Mouse (Mus musculus) MEL (cell line): ENCODE data around the gene Samd14. TPM values are rescaled to one million over a fixed set of nuclear protein-coding genes. Genes with fewer than 3 reads are reported as not detected.

Experiments used
- DNase-seq: peaks from one replicate; pipeline ENCODE4 v3.0.0; 2011; ENCODE audit warnings: low read depth, low spot score
- H3K27ac ChIP-seq: 2 replicates; pipeline ENCODE4 v1.5.1; 2012; ENCODE audit warnings: low read depth, mild to moderate bottlenecking, control low read depth, low read length, moderate library complexity; ENCODE audit not compliant: control insufficient read depth
- H3K27me3 ChIP-seq, 2 experiments: fragments of 150-350 bp in 1 of 2; sonication (generic) in 1 of 2; 2 replicates each; pipeline ENCODE4 v1.6.1; 2012; ENCODE audit warnings: low read length in 2 of 2, mild to moderate bottlenecking in 2 of 2, improper control_type of control experiment in 1 of 2, moderate library complexity in 1 of 2; ENCODE audit not compliant: insufficient read depth in 2 of 2, control insufficient read depth in 1 of 2
- H3K36me3 ChIP-seq, 2 experiments: 2 replicates each; pipeline ENCODE4 v1.6.1; 2012 to 2014; ENCODE audit warnings: low read length in 2 of 2, improper control_type of control experiment in 1 of 2, inconsistent platforms in 1 of 2, mild to moderate bottlenecking in 1 of 2; ENCODE audit not compliant: insufficient read depth in 2 of 2, control insufficient read depth in 1 of 2
- H3K4me1 ChIP-seq, 2 experiments: fragments of 150-350 bp in 1 of 2; sonication (generic) in 1 of 2; 2 replicates each; pipeline ENCODE4 v1.6.1; 2012; ENCODE audit warnings: low read length in 2 of 2, improper control_type of control experiment in 1 of 2, mild to moderate bottlenecking in 1 of 2; ENCODE audit not compliant: insufficient read depth in 2 of 2, control insufficient read depth in 1 of 2
- H3K4me3 ChIP-seq, 2 experiments: fragments of 150-350 bp in 1 of 2; sonication (generic) in 1 of 2; 2 replicates each; pipeline ENCODE4 v1.5.1; 2012; ENCODE audit warnings: low read depth in 2 of 2, low read length in 2 of 2, mild to moderate bottlenecking in 2 of 2, moderate library complexity in 2 of 2, control low read depth in 1 of 2, improper control_type of control experiment in 1 of 2; ENCODE audit not compliant: control insufficient read depth in 1 of 2, insufficient read depth in 1 of 2
- H3K79me2 ChIP-seq: 2 replicates; pipeline ENCODE4 v1.6.1; 2012; ENCODE audit warnings: mild to moderate bottlenecking, low read length, moderate library complexity; ENCODE audit not compliant: control insufficient read depth, poor library complexity, insufficient read depth
- H3K9ac ChIP-seq: 2 replicates; pipeline ENCODE4 v1.6.1; 2012; ENCODE audit warnings: low read depth, mild to moderate bottlenecking, control low read depth, low read length, moderate library complexity; ENCODE audit not compliant: control insufficient read depth, poor library complexity, severe bottlenecking
- H3K9me3 ChIP-seq: fragments of 150-350 bp; sonication (generic); replicated peaks from 2 replicates; pipeline ENCODE4 v1.6.1; 2012; ENCODE audit warnings: mild to moderate bottlenecking, low read length, improper control_type of control experiment, moderate library complexity; ENCODE audit not compliant: insufficient read depth
- BHLHE40 ChIP-seq: IDR thresholded peaks from 2 replicates; pipeline ENCODE4 v1.6.1; 2012; ENCODE audit warnings: low read depth, mild to moderate bottlenecking, inconsistent platforms, low read length, improper control_type of control experiment, borderline replicate concordance
- CHD1 ChIP-seq: IDR thresholded peaks from 2 replicates; pipeline ENCODE4 v1.6.1; 2012; ENCODE audit warnings: low read depth, mild to moderate bottlenecking, inconsistent platforms, low read length, improper control_type of control experiment
- GATA1 ChIP-seq: IDR thresholded peaks from 2 replicates; pipeline ENCODE4 v1.6.1; 2011; ENCODE audit warnings: low read depth, low read length, improper control_type of control experiment
- MAZ ChIP-seq: IDR thresholded peaks from 2 replicates; pipeline ENCODE4 v1.6.1; 2012; ENCODE audit warnings: low read depth, mild to moderate bottlenecking, inconsistent platforms, low read length, improper control_type of control experiment
- POLR2AphosphoS2 ChIP-seq: IDR thresholded peaks from 2 replicates; pipeline ENCODE4 v1.6.1; 2011; ENCODE audit warnings: low read length, improper control_type of control experiment
- POLR2AphosphoS5 ChIP-seq: IDR thresholded peaks from 2 replicates; pipeline ENCODE4 v1.6.1; 2012; ENCODE audit warnings: low read depth, borderline replicate concordance, mild to moderate bottlenecking, inconsistent platforms, low read length, moderate library complexity, mixed read lengths
- SIN3A ChIP-seq: IDR thresholded peaks from 2 replicates; pipeline ENCODE4 v1.6.1; 2012; ENCODE audit warnings: low read length, improper control_type of control experiment, inconsistent platforms
- ZC3H11A ChIP-seq: IDR thresholded peaks from 2 replicates; pipeline ENCODE4 v1.6.1; 2012; ENCODE audit warnings: low read depth, mild to moderate bottlenecking, inconsistent platforms, low read length, improper control_type of control experiment
- ZMIZ1 ChIP-seq: IDR thresholded peaks from 2 replicates; pipeline ENCODE4 v1.6.1; 2012; ENCODE audit warnings: low read depth, mild to moderate bottlenecking, inconsistent platforms, low read length, improper control_type of control experiment, moderate library complexity
- ZNF384 ChIP-seq: IDR thresholded peaks from 2 replicates; pipeline ENCODE4 v1.6.1; 2012; ENCODE audit warnings: low read depth, mild to moderate bottlenecking, inconsistent platforms, low read length, improper control_type of control experiment
- polyA plus RNA-seq, 2 experiments: library from polyadenylated mRNA; stranded (reverse) in 1 of 2; unstranded in 1 of 2; fragments of >175 nt in 1 of 2; fragments of >200 nt in 1 of 2; gene quantifications; 2 replicates each; pipeline versions ENCODE4 v1.2.1 to v1.2.4; 2012; ENCODE audit warnings: low replicate concordance in 2 of 2, low read depth in 1 of 2; ENCODE audit not compliant: insufficient read length in 2 of 2, insufficient read depth in 1 of 2, missing spikeins in 1 of 2
- total RNA-seq: library from RNA; depleted of rRNA; stranded (reverse); fragments of 300-350 nt; gene quantifications from 2 replicates; pipeline ENCODE4 v1.2.3, GENCODE M21; 2012

Gene Samd14
- total and polyA plus RNA-seq, 3 experiments, result 57.6 to 1,219 (median 101) TPM

DNA sequence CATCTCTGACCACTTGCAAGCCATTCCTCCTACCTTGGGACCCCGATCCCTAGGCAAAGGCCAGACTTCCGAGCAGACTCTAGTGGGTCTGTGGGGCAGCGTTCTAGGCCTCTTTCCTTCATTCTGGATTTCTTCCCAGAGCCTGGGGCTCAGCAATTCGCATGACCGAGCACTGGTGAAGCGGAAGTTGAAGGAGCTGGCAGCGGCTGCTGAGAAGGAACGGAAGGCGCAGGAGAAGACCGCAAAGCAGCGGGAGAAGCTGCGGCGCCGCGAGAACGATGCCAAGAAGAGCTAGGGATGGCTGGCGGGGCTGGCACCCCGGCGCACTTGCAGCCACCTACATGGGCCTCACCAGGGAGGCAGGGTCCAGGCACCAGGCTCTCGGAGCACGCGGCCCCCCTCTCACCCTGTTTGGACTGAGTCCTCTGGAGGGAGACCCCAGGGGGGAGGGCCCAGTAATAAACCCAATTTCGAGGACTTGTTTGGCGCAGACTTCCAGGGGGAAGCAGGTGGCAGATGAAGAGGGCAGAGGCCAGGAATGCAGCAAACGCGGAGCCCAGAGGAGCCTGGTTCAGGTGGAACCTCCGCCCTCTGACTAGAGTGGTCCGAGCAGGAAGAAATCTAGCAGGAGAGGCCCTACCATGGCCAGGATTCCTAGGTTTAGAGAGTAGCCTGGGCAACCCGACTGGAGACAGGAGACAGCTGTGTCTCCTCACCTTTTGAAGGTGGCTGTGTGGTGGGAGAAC, 14.9 kb downstream of the Samd14 start:
- Histone ChIP-seq H3K4me3 (no peak overlapping the region), H3K9ac (no peak overlapping the region), H3K27ac (no peak overlapping the region), H3K79me2 (no peaks in the 10 kb centered on the region), H3K36me3 (peaks cover 0 to 2% of the 10 kb centered on the region in 2 experiments; a peak in 1 of 4 replicates), H3K9me3 (no peaks in the 10 kb centered on the region), H3K27me3 (no peaks in the 10 kb centered on the region), H3K4me1 (no peaks in the 10 kb centered on the region)
- DNase-seq, result no peak
- TF ChIP-seq BHLHE40 (no peak), CHD1 (no peak), GATA1 (no peak), ZMIZ1 (no peak), SIN3A (no peak), ZC3H11A (no peak)

DNA sequence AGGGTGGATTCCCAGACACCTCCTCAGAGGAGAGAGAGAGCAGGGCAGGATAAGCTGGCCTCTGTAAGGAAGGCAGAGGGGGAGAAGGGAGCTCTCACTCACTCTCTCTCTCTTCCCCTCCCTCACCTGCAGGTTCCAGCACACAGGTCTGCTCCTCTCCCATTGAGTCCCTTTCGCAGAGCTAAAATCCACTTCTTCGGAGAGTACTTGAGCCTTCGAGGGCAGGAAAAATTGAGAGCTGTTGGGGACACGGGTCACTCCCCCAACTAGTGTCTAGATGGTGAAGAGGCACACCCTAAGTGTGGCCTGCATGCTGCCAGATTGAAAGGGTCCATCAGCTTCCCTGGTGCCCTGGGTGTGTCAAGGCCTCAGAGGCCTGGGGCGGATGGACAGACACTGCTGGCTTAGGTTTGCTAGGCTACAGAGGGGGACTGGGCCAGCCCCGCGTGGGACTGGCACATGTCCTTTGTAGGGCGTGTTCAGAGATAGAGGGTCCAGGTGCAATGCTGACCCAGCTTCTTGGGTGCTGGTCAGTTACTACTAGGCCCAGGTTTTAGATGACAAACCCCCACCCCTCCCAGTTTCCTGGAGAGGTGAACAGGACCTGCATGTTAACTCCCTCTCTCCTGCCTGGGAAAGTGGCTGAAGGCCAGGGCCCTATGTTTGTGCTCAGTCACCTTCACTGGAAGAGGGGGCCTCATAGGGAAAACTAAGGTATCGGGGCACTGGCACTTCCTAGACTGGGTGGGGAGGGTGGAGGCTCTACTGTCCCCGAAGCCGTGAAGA, 15.7 kb downstream of the Samd14 start:
- H3K9me3 ChIP-seq, result no peaks in the 10 kb centered on the region
- no peak overlapping the region for H3K27ac ChIP-seq
- no peak overlapping the region for H3K4me3 ChIP-seq
- H3K36me3 ChIP-seq, result peaks cover 0 to 2% of the 10 kb centered on the region in 2 experiments; a peak in 1 of 4 replicates
- H3K27me3 ChIP-seq, result no peaks in the 10 kb centered on the region
- no peaks in the 10 kb centered on the region for H3K4me1 ChIP-seq
- no peak for DNase-seq
- no peaks in the 10 kb centered on the region for H3K79me2 ChIP-seq
- TF ChIP-seq ZC3H11A (no peak), POLR2AphosphoS5 (0 out of 2 replicates have a peak, but pooled peaks have one; percentile 66)
- H3K9ac ChIP-seq, result no peak overlapping the region

DNA sequence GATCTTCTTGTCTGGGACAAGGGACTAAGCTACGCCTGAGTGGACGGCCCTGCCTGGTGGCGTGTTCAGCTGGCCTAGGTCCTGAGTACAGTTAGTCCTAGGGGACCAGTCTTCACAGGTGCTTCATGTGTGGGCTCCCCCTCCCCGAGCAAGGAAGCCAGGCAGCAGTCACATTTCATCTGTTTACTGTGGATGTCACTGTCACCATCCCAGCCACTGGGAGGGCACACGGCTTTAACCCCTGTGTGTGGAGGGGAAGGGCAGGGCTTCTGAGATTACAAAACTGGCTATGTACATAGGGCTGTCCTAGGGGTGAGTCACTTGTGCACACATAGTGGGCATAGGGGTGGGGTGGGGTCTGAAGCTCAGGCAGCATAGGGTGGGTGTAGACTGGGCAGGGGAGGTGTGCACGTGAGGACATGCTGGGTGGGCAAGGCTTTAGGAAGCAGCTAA, 16.4 kb downstream of the Samd14 start:
- H3K4me3 ChIP-seq, result no peak overlapping the region

More for the DNA sequence above, 16.4 kb downstream of the Samd14 start:
- H3K9me3 ChIP-seq, result no peaks in the 10 kb centered on the region
- no peaks in the 10 kb centered on the region for H3K27me3 ChIP-seq
- H3K36me3 ChIP-seq, result no peaks in the 10 kb centered on the region
- DNase-seq, result no peak
- TF ChIP-seq ZNF384 (no peak), MAZ (0 out of 2 replicates have a peak, but pooled peaks have one; percentile 29), GATA1 (no peak), POLR2AphosphoS2 (peak; percentile 46; the same call in 1 of the 2 replicates), POLR2AphosphoS5 (0 out of 2 replicates have a peak, but pooled peaks have one; percentile 31), ZMIZ1 (peak; percentile 71; the same call in 1 of the 2 replicates)
- no peaks in the 10 kb centered on the region for H3K4me1 ChIP-seq
- no peak overlapping the region for H3K9ac ChIP-seq
- no peaks in the 10 kb centered on the region for H3K79me2 ChIP-seq
- no peak overlapping the region for H3K27ac ChIP-seq
